Mouse (Mus musculus) E14TG2a.4 (cell line): ENCODE measurements at regions not wholly inside any gene's neighbourhood (a gene's known extent, or its start where the extent isn't known, plus 50 kb on each side); places are given as distances from the start of the nearest gene placed in this dataset.

Experiments used
- H3K27me3 ChIP-seq: 2 replicates; pipeline ENCODE4 v1.6.1; 2014; ENCODE audit warnings: low read length, control low read depth; ENCODE audit not compliant: insufficient read depth
- H3K36me3 ChIP-seq: 2 replicates; pipeline ENCODE4 v1.6.1; 2014; ENCODE audit warnings: low read length, control low read depth; ENCODE audit not compliant: insufficient read depth
- H3K4me1 ChIP-seq: replicated peaks from 2 replicates; pipeline ENCODE4 v1.6.1; 2014; ENCODE audit warnings: low read depth, low read length, control low read depth
- H3K4me3 ChIP-seq: replicated peaks from 2 replicates; pipeline ENCODE4 v1.5.1; 2014; ENCODE audit warnings: mild to moderate bottlenecking, low read length
- H3K9me3 ChIP-seq: 2 replicates; pipeline ENCODE4 v1.6.1; 2014; ENCODE audit warnings: low read length, control low read depth
- CTCF ChIP-seq: conservative IDR thresholded peaks from 2 replicates; pipeline ENCODE4 v1.5.1; 2014; ENCODE audit warnings: low read length
- NANOG ChIP-seq: IDR thresholded peaks from 2 replicates; pipeline ENCODE4 v1.6.1; 2014; ENCODE audit warnings: borderline replicate concordance, low read length, mixed read lengths
- POU5F1 ChIP-seq: IDR thresholded peaks from 2 replicates; pipeline ENCODE4 v1.6.1; 2014; ENCODE audit warnings: low read length, borderline replicate concordance

DNA sequence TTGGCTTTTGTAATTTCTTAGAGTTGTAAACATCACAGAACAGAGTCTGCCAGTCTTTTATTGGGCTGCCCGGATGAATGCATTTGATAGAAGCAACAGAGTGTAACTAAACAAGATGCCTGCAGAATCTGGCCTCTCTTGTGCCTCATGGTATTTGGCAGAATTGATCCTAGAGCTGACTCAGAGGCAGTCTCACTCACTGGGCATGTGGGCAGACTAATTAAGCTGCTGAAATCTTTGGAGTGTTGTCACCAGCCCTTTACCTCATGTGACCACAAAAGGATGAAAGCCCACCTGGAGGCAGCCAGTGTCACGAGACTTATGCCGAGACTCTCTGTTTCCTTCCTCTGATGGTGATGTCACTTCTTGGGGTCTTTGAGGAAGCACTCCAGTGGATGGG, 258.5 kb upstream of the Klhl29 start:
- Histone ChIP-seq H3K36me3 (no peaks in the 10 kb centered on the region), H3K4me3 (no peak overlapping the region), H3K9me3 (no peaks in the 10 kb centered on the region), H3K27me3 (no peaks in the 10 kb centered on the region), H3K4me1 (no peaks in the 10 kb centered on the region)
- TF ChIP-seq POU5F1 = no peak
- TF ChIP-seq NANOG = no peak
- TF ChIP-seq CTCF = no peak

DNA sequence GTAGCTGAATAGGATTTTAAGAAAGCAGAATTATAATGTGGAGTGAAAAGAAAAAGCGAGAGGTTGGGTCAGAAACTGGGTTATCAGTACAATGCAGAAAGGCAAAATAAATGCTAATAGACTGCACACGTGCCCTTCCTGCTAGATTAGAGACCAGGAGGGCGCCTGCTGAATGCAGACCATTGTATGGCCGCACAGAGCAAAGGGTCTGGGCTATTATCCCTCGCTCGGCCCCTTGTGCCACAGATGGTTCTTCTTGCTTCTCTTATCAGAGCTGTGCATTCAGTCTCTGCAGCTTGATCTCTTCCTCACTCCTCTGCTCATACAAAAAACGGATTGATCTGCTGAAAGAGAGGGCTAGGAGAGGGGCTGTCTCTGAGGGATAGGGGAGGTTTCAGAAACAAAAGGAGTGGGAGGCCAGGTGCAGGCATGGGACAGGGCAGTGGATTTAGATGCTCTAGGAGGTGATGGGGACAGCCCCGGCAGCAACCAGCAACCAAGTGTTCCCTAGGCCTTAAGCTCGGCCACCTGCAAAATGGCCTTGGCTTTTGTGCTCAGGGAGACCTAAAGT, 225.7 kb upstream of the Klhl29 start:
- H3K4me3 ChIP-seq = no peak overlapping the region
- H3K4me1 ChIP-seq = no peaks in the 10 kb centered on the region
- H3K9me3 ChIP-seq = no peaks in the 10 kb centered on the region
- no peak for TF ChIP-seq CTCF
- TF ChIP-seq POU5F1 = no peak
- no peaks in the 10 kb centered on the region for H3K36me3 ChIP-seq
- H3K27me3 ChIP-seq = no peaks in the 10 kb centered on the region

DNA sequence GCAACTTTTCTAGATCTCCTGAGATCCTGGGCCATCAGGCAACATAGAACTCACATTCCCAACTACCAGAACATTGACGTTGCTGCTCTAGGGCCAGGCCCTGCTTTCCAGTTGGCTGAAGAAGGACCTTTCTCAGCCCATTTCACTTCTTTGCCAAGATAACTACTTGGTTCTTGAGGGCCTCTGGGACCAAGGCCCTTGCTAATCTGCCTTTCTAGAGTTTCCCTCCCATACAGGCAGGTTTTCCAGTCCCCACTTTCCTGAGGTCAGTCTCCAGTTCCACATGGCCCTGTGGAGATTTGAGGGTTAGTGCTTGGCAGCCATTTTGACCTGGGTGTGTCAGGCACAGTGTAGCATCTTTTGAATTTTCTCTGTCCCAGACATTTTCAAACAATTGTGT, 223.9 kb upstream of the Klhl29 start:
- Histone ChIP-seq H3K4me1 (no peaks in the 10 kb centered on the region), H3K27me3 (no peaks in the 10 kb centered on the region), H3K36me3 (no peaks in the 10 kb centered on the region), H3K4me3 (no peak overlapping the region), H3K9me3 (no peaks in the 10 kb centered on the region)
- TF ChIP-seq CTCF = no peak
- TF ChIP-seq NANOG = no peak
- no peak for TF ChIP-seq POU5F1

DNA sequence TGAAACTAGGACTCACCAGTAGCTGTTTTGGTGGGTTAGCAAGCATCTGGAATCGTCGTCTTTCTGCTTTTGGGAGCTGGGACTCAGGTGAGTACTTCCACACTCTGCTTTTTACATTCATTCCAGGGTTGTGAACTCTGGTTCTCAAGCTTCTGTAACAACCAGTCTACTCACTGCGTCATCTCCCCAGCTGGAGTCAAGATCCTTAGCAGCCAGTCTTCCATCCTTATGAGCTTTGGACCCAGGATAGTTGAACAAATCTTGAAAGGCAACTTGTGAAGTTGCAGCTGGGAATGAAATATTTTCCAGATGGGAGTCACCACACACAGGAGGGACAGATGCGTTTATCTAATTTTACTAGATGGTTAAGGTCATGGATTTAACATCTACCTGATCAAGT, 223.5 kb upstream of the Klhl29 start:
- no peak for TF ChIP-seq CTCF
- no peak for TF ChIP-seq POU5F1
- no peak for TF ChIP-seq NANOG
- no peaks in the 10 kb centered on the region for H3K36me3 ChIP-seq
- H3K27me3 ChIP-seq = no peaks in the 10 kb centered on the region
- H3K4me3 ChIP-seq = no peak overlapping the region
- H3K9me3 ChIP-seq = no peaks in the 10 kb centered on the region
- no peaks in the 10 kb centered on the region for H3K4me1 ChIP-seq

DNA sequence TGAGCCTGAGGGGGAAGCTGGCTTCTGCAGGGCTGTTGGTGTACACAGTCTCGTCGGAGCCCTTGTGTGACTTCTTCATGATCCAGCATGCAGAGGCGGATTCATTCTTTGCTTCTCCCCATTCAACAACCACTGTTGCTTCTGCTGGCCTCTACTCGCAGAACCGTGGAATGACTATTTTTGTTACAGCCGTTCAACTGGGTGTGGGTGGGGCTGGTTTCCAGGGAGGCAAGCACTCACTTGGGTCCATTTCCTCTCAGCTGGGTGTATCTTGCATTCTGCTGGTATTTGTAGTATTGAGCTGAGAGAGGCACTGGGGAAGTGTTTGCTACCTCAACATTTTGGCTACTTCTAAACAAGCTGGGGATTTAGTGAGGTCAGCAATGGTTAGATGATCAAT, 197.3 kb upstream of the Klhl29 start:
- Histone ChIP-seq H3K36me3 (no peaks in the 10 kb centered on the region), H3K9me3 (no peaks in the 10 kb centered on the region), H3K4me3 (no peak overlapping the region), H3K4me1 (peaks cover 7% of the 10 kb centered on the region), H3K27me3 (no peaks in the 10 kb centered on the region)
- no peak for TF ChIP-seq POU5F1

DNA sequence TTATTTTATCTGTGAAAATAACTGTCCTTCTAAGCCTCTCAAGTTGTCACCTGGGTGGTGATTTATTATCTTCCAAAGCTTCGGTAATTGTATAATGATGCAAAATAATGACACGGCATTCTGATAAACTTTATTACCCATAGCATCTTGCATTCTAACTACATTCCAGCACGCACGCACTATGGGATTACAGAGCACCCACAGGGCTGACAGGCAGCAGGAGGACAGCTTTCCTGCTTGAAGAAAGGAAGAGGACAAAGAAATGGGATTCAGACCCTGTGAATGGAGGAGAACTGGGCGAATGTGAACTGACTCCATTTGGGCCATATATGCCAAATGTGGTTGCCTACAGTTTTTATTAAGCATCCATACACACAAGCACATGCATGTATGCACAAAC, 193.5 kb upstream of the Klhl29 start:
- peaks cover 7% of the 10 kb centered on the region for H3K4me1 ChIP-seq
- H3K4me3 ChIP-seq = no peak overlapping the region
- no peaks in the 10 kb centered on the region for H3K9me3 ChIP-seq
- H3K27me3 ChIP-seq = no peaks in the 10 kb centered on the region
- H3K36me3 ChIP-seq = no peaks in the 10 kb centered on the region
- TF ChIP-seq CTCF (no peak), NANOG (no peak), POU5F1 (no peak)

DNA sequence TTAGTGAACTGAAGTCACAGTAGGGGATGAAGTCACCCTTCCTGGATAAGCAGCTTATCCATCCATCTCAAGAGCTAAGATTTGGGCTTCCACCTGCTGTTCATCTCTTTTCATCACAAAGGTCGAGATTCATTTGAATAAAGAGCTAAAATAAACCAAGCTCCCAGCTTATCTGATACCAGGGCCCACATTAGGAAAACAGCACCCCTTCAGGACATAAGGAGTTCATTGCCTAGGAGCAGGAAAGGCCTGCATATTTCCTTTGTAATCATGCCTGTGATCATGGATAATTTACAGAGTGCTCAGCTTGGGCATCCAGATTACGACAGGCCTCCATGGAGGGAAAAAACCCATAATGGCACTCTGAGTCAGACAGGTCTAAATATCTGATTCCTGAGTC, 190.7 kb upstream of the Klhl29 start:
- Histone ChIP-seq H3K4me3 (no peak overlapping the region), H3K4me1 (no peaks in the 10 kb centered on the region), H3K9me3 (no peaks in the 10 kb centered on the region), H3K36me3 (no peaks in the 10 kb centered on the region), H3K27me3 (no peaks in the 10 kb centered on the region)
- TF ChIP-seq NANOG = no peak
- TF ChIP-seq CTCF = no peak
- no peak for TF ChIP-seq POU5F1

DNA sequence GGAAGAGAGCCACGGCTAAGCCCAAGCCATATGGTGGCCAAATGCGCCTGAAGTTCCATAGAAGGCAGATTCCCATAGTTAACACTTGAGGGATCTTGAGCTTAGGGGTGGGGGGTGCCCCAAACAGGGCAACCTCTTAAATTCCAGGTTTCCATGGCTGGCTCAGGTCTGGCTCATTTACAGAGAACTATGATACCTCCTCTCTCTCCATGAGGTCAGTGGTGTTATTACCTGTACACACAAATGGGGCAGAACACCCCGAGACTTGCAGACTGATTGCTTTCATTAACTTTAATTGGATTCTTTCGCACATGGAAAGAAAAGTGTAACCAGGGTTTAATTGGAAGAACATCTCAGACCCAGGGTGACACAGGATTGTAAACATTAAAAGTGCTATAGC, 177.1 kb upstream of the Klhl29 start:
- Histone ChIP-seq H3K4me1 (no peaks in the 10 kb centered on the region), H3K36me3 (no peaks in the 10 kb centered on the region), H3K4me3 (no peak overlapping the region), H3K27me3 (no peaks in the 10 kb centered on the region), H3K9me3 (no peaks in the 10 kb centered on the region)
- no peak for TF ChIP-seq POU5F1
- no peak for TF ChIP-seq NANOG
- TF ChIP-seq CTCF = no peak

DNA sequence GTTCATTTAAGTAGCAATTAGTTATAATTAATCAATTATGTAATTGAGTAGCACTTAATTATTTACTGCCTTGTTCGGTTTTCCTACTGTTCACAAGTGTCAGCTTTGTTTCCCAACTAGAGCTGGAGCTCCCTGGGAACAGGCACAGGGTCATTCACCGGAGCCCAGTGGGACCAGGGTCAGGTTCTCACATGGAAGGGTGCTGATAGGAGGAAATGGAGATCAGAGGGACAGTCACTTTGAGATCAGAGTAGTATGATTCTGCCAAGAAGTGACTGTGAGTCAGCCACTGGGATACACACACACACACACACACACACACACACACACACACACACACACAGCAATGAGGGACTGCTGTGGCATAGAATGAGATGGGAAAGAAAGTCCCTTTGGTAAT, 176.4 kb upstream of the Klhl29 start:
- Histone ChIP-seq H3K36me3 (no peaks in the 10 kb centered on the region), H3K4me3 (no peak overlapping the region), H3K4me1 (no peaks in the 10 kb centered on the region), H3K27me3 (no peaks in the 10 kb centered on the region), H3K9me3 (no peaks in the 10 kb centered on the region)
- TF ChIP-seq NANOG (no peak), POU5F1 (no peak)
